Mouse (Mus musculus) heart, postnatal 14 days (tissue): ENCODE measurements at regions not wholly inside any gene's neighbourhood (a gene's known extent, or its start where the extent isn't known, plus 50 kb on each side); places are given as distances from the start of the nearest gene placed in this dataset.
"Not testable (repeated sequence)": the region's sequence is repeated elsewhere in the genome, so short reads cannot be mapped to it uniquely, and the experiment has no call there.

Experiments used
- DNase-seq, 2 experiments: peaks; one replicate each; pipeline ENCODE4 v3.0.0; 2021 to 2022
- intact Hi-C: fragments of 180-260 bp; cut with DNase I; formaldehyde crosslinking; loops from one replicate; pipeline ENCODE4 v1.15.1; 2025

GRCm38 (mm10) chr7:73222237-73222915 is 152.9 kb upstream of the Rgma start:
- no peak for DNase-seq

GRCm38 (mm10) chr7:73222929-73223512 is 152.3 kb upstream of the Rgma start:
- DNase-seq, result no peak
- intact Hi-C loops, result no loop called here

More at GRCm38 (mm10) chr7:73222237-73222915, 152.9 kb upstream of the Rgma start:
- intact Hi-C loops, result no loop called here

DNA sequence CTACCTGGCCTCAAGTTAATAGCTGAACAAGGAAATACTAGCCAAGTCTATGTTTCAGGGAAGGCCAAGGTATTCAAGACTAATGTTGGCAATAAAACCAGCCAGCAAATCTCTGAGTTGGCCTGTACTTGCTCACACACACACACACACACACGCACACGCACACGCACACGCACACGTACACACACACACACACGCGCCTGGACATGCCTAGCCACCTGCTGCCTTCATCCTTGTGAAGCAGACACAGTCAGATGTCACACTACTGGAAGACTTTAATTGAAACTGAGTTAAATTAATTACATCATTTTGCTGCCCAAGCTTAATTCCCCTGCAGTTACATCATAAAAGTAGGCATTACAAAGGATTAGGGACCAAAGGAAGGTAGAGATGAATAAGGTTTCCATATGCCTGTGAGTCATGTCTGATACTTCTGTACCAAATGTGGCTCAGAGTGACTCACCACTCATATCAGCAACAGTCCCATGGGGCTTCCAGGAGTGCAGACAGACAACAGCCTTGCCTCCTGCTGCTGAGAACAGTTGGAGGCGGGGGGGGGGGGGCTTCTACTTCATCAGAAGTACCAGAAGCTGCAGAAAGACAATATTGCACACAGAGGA is 141.7 kb upstream of the Rgma start:
- intact Hi-C loops, result no loop called here
- peak in 1 of 2 experiments; percentile 14 for DNase-seq

DNA sequence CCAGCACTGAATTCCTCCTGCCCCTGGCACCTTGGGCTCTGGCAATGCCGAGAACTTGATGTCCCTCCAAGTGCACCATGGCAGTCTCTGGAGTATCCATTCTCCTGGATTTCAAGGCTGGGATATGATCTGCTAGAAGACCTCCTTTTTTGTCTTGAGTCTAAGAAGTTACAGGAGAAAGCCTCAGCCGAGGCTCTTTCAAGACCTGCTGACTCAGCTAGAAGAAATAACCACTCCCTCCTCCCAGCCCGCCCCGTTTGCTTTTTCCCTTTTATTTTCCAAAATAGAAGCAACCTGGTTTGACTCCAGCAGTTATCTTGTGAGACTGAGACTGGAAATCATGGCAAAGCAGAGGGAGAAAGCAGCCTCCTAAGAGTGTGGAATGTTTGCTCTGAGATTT is 136.8 kb upstream of the Rgma start:
- intact Hi-C loops, result no loop called here
- no peak for DNase-seq

GRCm38 (mm10) chr7:73243591-73244355 is 131.5 kb upstream of the Rgma start:
- intact Hi-C loops, result no loop called here
- DNase-seq, result peak; percentile 58 to 64

- intact Hi-C loops, result no loop called here
- DNase-seq, result peak; percentile 22 to 52
These were observed 129.9 kb upstream of the Rgma start for GRCm38 (mm10) chr7:73245431-73245830.

DNA sequence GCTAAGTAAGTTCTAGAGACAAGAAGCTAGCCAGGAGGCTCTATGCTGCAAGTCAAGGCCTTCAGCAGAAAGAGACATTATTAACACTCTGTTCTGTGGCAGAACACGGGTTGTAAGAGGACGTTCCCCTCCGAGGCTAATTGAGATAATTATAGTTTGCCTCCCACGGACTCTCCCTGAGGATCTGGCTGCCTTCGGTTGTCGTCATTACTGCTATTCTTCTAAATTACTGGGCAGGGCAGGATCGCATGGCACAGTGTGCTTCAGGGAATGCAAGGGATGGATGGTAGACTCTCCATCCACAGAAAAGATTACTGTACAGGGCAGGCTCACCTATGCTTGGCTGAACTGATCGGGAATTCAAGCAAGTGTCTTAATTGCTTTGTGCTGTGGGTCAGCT is 124.7 kb upstream of the Rgma start:
- intact Hi-C loops, result no loop called here
- DNase-seq, result no peak

DNA sequence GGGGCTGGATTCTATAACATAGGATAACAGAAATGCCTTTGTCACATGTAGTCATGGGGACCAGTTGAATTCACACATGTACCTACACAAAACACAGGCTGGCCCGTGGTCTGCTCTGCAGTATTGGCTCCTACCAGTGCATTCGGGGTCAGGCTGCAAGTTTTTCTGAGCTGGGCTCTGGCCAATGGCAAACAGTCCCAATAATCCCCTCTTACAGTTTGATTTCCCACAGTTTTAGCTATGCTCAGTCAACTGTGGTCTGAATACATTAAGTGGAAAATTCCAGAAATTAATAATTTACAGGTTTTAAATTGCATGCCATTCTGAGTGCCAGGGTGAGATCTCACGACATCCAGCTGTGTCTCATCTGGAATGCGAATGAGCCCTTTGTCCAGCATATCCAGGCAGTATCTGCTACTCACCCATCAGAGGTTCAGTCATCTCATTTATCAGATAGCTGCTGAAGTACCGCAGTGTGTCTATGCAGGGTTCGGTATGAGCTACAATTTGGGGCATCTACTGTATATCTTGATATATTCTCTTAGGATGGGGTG is 124.0 kb upstream of the Rgma start:
- intact Hi-C loops, result no loop called here
- no peak for DNase-seq

- DNase-seq, intact Hi-C loops: not testable (repeated sequence)
These were observed 120.3 kb upstream of the Rgma start for GRCm38 (mm10) chr7:73254972-73255371.

DNA sequence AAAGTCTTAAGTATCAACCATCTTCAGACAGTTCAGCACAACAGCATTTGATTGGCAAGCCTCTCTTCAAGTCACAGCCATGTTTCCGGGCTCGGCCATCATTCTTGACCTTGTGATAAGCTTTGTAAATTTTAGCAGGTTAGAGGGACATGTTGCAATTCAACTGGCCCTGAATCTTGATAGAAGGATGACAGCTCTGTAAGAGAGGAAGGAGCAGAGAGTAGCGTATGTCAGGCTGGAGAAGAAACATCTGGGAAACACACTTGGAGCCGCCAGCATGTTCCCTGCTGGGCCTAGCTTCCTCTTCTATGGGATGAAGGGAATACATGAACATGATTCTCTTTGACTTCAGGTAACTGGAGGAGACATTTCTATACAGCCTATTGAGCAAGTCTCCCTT is 115.2 kb upstream of the Rgma start:
- no peak for DNase-seq
- intact Hi-C loops, result no loop called here

- intact Hi-C loops, result no loop called here
- DNase-seq, result no peak
These were observed 113.6 kb upstream of the Rgma start for GRCm38 (mm10) chr7:73261750-73262149.

- intact Hi-C loops, result no loop called here
- DNase-seq, result no peak
These were observed 112.8 kb upstream of the Rgma start for GRCm38 (mm10) chr7:73262526-73262925.

GRCm38 (mm10) chr7:73269626-73270025 is 105.7 kb upstream of the Rgma start:
- intact Hi-C loops, result no loop called here

GRCm38 (mm10) chr7:73272787-73273186 is 102.5 kb upstream of the Rgma start:
- DNase-seq, result no peak
- intact Hi-C loops, result no loop called here

More at GRCm38 (mm10) chr7:73269626-73270025, 105.7 kb upstream of the Rgma start:
- no peak for DNase-seq

GRCm38 (mm10) chr7:73275814-73276271 is 99.5 kb upstream of the Rgma start:
- DNase-seq, result peak; percentile 61 to 65
- intact Hi-C loops, result loop anchor here (5.0 kb wide), 2 partner anchors 51 to 239 kb away; no protein-coding TSS in a partner anchor

- intact Hi-C loops, result loop anchor here (2.0 to 5.0 kb wide), 3 partner anchors 49 to 241 kb away; partner anchors contain the start of gene Rgma
- DNase-seq, result peak; percentile 45 to 61
These were observed 96.7 kb upstream of the Rgma start for GRCm38 (mm10) chr7:73278616-73279015.

DNA sequence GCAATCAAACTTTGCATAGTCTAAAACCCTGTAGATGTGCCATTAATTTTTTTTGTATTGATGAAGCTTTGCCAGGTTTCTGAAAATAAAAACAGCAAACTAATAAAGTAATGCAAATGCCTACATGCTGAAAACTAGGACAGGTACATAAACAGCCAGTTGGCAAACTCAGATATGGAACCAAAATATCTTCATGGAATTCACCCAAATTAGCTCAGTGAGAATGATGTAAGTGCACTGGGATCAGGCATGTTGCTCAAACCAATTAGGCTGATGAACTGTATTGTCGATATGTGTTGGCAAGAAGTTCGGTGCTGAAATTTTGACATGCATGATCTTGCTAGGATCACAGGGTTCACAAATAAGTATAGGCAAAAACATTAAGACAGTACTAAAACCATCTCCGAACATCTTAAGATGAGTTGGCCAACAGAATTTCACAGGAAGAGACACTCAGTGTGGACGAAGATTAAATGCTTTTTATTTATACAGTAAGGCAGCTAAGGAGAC is 95.3 kb upstream of the Rgma start:
- intact Hi-C loops, result loop anchor here (2.0 to 5.0 kb wide), 4 partner anchors 37 to 243 kb away; partner anchors contain the start of gene Rgma
- no peak for DNase-seq

DNA sequence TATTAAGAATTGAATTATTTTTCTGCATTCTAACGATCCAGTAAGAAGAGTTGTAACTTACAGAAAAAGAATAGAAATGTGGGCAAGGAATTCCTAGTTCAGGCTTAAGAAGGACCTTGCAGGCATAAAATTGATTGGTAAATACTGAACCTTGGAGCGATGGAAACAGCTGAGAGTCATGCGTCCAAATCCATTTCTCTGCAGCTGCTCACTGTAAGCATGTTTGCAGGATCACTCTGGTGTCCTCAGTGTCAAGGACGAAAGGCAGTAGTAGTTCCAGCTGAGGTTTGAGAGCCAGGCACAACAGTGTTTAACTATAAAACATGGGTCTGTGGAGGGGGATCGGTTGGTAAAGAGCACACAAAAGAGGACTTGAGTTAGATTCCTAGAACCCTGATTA is 89.1 kb upstream of the Rgma start:
- DNase-seq, result no peak
- intact Hi-C loops, result no loop called here

- DNase-seq, result no peak
- intact Hi-C loops, result no loop called here
These were observed 82.0 kb upstream of the Rgma start for GRCm38 (mm10) chr7:73293337-73293736.

DNA sequence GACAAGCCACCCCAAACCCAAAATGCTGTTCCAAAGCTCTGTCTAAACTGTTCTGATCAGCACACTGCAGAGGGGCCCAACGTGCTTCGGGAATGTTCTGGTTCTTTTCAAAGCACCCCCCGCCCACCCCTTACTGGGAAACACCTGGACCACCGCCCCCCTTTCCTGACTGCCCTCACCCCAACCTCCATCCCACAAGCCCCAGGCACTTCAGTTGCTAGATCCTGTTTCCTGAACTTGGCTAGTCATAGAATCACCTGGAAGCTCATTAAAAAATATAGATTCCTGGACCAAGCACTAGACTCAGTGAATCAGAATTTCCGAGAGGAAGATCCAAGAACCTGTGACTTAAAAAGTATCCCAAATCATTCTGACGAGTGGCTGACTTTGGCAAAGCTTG is 80.9 kb upstream of the Rgma start:
- intact Hi-C loops, result no loop called here
- no peak for DNase-seq
